Mouse (Mus musculus): ENCODE measurements around the gene Smarca1.

The Smarca1 gene

DNA sequence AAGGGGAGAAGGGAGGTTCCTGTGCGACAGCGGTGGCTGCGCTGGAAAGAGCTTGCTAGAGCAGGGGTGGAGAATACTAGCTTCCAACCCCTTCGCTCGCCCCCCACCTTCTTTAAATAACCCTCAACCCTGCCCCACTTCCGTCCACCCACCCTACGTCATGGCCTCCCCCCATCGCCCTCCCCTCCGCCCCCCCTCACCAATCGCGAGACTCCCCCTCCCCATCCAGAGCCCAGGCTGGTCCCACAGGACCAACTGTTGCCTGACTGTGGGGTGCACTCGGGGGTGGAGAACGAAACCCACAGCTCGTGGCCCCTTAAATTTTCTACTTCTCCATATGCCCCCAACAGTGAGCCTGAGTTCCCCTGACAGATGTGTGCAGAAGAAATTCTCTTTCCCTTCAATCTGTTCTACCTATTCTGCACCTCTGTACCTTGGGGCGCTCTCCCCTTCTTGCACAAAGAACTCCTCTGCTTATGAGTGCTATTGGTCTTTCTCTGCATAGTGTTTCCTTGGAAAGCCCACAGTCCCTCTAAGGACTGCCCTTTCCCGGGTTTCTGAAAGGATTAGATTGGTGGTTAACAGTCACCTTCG, at the start of gene Smarca1:
TSS of gene Smarca1 (minus strand) at position 544 of the 594 bp plus-strand sequence.
- DNase-seq (ENCODE audit: extremely low spot score, low read depth, low spot score), result no peak

DNA sequence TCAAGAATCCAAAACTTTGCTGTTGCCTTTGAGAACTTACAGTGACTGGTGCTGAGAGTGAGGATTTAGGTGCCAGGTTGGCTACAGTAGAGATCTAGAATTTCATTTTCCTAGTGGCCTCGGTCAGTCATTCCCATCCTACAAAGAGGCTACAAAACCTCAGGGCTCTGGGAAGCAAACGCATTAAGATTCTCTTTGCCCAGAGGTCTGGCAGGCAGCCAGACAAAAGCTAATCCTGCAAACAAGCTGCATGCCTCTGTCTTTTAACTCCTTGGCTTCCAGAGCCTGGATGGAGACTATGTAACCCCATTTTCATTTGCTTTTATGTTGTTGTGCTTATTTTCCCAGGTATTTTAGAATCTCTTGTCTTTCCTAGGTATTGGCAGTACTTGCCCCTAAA, 45.0 kb upstream of the Smarca1 start:
- no peak for DNase-seq (ENCODE audit: extremely low spot score, low read depth, low spot score)

DNA sequence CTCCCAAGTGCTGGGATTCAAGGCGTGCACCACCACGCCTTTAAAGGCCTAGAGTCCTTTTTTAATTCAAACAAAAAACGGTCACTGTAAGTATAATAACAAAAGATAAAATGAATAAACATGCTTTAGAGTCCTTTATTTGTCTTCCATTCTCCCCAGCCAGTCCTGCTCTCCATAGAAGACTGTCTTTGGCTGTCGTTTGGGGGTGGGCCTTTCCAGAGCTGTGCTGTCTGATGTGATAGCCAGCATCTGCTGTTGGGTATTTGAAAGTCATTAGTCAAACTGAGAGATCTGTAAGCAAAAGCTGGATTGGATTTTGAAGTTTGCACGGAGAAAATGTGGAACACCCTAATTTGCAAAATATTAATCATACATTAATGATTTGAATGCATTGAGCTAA, 44.1 kb upstream of the Smarca1 start:
- no peak for DNase-seq (ENCODE audit: extremely low spot score, low read depth, low spot score)

DNA sequence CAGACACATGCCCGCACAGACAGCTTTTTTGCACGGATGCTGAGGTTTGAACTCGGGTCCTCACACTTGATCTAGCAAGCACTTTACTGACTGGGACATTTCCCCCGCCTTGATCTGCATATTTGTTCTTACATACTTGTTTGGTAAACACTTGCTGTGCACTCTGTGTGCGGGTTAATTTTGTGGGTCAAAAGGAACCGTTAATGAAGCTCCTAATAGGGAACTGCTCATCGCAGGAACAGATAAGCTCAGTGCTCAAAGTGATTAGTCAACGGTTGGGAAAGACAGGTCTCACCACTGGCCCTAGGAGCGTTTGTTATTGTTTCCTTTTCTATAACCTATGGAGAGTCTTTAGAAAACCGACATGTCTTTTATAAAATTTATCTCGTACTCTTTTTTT, 41.6 kb upstream of the Smarca1 start:
- no peak for DNase-seq (ENCODE audit: extremely low spot score, low read depth, low spot score)

DNA sequence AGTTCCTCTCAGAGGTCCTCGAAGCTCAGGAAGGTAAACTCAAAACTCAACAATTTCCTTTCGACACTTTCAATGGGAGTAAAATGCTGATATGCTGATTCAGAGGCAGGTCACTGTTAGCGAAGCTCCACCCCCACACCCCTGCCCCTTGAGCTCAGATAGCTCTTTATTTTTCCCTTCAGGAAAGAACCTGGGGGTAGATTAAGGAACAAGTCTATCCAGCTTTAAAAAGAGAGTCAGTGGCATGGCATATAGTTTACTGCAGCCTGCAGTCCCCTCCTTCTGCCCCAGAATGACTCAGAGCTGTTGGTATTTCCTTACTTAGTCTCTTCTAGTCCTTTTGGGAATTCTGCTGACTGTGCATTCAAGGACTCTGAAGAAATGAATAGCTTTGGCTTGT, 37.7 kb upstream of the Smarca1 start:
- DNase-seq (ENCODE audit: extremely low spot score, low read depth, low spot score), result no peak

DNA sequence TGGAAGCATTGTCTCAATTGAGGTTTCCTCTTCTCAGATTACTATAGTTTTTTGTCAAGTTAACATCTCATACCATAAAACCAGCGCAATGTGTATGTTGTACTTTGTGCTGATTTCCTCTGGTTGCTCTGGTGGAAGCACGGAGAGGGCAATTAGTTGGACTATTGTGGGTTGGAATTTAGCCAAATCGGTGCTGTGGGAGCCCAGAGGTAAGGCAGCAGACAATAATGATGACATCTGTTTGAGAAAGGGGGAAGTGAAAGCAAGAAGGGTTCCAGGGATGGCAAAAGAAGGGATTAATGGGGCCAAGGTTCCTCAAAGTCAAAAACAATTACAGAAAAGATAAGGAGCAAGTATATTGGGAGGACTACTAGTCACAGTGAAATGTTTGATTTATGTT, 35.2 kb upstream of the Smarca1 start:
- no peak for DNase-seq (ENCODE audit: extremely low spot score, low read depth, low spot score)

DNA sequence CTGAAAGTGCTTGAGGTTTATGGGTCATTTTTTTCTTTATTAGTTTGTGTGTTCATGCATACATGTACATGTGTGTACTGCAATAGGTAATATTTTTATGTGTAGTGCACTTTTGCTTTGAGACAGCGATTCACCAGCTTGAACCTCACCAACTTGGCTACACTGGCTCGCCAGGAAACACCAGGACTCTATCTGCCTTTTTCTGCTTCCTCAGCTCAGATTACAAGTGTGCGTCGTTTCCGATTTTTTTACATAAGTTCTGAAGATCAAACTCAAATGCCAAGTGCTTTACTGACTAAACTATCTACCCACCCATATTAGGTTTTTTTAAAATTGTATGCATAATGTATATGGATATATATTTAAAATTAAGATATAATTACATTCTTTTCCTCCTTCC, 27.8 kb upstream of the Smarca1 start:
- no peak for DNase-seq (ENCODE audit: extremely low spot score, low read depth, low spot score)

DNA sequence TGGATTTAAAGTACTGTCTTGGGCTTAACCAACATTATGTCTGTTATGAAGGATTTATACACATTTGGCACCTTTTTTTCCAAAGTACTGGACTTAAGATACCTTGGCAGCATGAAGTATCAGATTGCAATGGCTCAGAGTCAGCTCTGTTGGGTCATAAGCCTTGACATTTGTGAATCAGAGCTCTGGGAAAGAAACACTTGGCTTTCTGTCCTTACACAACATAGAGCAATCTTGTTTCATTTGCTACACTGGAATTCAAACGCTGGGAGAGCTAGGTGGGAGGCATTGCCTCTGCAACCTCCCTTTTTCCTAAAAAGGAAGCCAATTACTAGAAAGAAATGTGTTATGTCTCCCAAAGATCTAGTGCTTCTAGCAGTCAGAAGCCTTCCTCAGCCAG, 24.1 kb upstream of the Smarca1 start:
- DNase-seq (ENCODE audit: extremely low spot score, low read depth, low spot score), result no peak

DNA sequence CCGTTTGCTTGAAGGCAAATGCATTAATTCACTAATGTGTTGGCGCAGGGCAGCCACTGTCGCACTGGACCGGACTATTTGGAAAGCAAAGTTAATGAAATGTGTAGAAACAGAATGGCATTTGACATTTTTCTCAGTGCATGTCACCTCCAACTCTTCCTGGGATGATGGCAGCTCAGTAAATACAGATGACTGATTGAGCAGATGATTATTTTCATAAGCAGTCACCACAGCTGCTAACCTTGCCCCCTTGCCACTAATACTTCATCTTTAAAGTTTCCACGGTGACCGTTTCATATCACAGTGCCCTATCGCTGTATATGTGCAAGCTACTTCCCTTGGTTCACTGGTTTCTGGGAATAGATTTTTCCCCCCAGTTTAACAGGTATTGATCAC, 20.8 kb upstream of the Smarca1 start:
- DNase-seq (ENCODE audit: extremely low spot score, low read depth, low spot score), result no peak

DNA sequence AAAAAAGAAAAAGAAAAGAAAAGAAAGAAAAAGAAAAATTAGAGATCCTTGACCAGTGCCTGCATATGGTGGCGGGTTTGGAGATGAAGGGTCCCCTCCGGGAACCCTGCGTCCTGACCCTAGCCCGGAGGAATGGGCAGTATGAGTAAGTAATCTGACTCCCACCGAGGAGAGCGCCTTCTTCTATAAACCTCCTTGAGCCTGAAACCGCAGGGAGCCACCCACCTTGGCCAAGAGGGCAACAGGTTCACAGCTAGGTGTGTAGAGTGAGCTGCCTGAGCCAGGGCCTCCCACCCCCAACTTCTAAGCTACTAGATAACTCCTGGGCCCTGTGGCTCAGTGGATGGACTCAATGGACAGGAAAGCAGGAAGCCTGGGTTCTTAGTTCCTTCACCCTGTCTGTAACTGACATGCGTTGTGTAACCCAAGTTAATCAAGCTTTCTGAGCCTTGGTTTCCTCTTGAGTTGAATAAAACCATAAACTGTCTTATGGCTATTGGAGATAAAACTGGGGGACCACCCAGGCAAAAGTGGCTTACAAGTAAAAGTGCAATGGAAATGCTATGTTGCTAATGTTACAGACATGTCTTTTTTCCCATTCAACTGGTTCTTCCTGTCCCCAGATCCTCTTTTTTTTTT, 20.2 kb upstream of the Smarca1 start:
- DNase-seq (ENCODE audit: extremely low spot score, low read depth, low spot score), result no peak

DNA sequence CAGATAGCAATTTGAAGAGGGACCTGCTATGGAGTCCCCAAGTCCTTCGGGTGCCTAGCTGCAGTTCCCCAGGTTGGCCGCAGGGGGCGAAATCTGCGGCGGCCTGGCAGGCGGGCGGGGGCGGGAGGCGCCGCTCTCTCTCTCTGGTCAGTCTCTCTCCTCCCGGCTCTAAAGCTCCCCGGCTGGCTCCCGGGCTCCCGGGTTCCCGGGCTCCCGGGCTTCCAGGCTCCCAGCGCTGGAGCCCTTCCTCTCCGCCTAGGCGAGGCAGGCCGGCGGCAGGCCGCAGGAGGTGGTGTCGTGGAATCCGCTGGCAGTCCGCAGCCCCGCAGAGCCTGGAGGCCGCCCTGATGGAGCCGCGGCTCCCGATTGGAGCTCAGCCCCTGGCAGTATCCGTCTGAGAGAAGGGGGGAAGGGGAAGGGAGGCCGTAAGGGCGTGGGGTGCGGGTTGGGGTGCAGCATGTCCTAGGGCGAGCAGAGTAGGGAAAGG, 19.6 kb upstream of the Smarca1 start, which contains the start of gene Ocrl:
TSS of gene Ocrl (plus strand) at position 82 of the 487 bp plus-strand sequence.
- DNase-seq (ENCODE audit: extremely low spot score, low read depth, low spot score), result no peak

DNA sequence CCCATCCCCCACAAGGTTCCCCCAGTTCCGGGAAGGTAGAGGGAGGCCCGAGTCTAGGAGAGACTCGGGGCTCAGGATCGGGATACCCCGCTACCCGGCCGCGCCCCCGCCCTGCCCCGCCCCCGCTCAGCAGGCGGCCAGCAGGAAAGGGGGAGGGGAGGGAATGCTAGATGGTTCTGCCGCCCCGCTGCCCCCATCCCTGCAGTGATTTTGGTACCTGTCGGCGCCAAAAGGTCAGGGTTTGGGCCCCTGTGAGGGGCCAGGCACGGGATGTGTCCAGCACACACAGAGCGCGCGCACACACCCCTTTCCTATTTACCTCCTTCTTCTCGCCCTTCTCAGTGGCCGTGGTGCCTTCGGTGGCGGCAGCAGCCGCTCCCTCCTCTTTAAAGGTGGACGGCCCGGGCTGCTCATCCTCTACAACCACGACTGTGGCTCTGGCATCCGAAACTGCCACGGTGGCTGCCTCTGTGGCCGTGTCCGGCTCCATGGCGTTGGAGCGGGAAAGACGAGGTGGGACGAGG, 805 bp downstream of the Smarca1 start:
- no peak for DNase-seq (ENCODE audit: extremely low spot score, low read depth, low spot score)

DNA sequence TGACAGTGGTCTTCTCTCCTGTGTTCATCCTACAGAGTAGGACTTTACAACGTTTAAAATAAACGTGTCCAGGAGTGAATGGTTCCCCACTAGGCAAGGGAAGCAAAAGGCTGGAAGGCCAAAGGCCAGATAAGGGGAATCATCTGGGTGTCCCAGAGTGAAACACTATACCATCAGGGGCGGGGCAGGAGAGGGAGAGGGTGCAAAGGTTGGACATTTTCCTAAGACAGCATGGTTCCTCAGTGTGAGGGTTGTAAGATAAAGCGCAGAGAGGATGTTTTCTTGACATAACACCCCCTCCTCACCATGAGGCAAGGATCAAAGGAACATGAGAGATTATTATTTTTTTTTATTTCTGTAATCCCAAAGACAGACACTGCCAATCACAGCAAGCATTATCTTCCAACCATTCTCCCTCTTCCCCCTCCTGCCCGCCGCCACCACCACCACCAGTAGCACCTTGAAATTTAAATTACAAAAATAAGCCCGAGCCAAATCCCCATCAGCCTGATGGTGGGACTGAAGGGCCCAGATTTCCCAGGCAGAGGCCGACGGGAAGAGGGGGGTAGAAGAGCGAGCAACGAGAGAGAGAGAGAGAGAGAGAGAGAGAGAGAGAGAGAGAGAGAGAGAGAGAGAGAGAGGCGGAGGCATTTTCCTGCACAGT, 1.4 kb downstream of the Smarca1 start:
- DNase-seq (ENCODE audit: extremely low spot score, low read depth, low spot score), result no peak

DNA sequence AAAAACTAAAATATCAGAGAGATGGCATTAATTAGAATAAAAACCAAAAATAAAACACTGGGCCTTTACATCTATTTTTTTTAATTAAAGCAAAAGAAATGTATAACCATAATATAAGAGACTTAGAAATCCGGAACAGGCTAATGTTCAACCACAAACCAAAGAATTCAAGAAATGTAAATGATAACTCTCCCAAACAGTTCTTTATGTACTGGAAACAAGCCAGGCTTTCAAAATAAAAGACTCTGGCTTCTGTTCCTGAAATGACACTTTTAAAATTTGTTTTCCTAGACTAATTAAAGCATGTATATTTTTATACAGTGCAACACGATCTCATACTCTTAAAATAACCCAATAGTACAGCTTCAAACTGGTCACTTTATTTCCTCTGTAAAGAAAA, 5.4 kb downstream of the Smarca1 start:
- DNase-seq (ENCODE audit: extremely low spot score, low read depth, low spot score), result no peak

DNA sequence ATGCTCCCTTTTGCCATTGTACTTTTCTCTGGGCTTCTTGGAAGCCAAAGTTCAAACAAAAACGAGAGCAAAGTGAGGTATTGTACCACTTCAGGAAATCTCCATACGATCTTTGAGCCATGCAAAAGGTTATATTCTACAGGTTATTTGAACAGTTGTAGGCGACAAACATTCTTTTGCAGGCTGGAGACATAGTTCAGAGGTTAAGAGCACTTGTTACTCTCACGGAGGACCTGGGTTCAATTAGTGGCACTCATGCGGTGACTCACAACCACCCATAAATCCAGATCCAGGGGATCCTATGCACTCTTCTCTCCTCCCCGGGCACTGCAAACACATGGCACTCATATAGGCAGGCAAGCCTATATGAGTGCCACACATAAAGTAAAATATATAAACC, 10.0 kb downstream of the Smarca1 start:
- DNase-seq (ENCODE audit: extremely low spot score, low read depth, low spot score), result no peak

DNA sequence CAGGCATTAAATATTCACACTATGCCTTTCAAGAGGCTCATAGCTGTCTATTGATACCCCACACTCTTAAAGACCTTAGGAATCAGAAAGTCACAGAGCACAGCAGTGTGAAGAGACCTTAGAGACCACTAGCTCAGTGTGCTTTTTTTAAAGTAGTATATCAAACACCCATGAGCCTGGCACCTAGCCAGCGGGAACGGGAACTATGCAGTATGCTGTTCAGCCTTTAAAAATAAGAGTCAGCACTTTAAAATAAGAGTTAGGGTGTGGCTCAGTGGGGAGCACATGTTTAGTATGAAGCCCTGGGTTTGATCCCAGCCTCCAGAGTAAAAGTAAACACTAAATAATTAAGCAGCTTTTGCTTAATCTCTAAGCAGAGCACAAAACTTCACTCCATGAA, 12.7 kb downstream of the Smarca1 start:
- no peak for DNase-seq (ENCODE audit: extremely low spot score, low read depth, low spot score)

DNA sequence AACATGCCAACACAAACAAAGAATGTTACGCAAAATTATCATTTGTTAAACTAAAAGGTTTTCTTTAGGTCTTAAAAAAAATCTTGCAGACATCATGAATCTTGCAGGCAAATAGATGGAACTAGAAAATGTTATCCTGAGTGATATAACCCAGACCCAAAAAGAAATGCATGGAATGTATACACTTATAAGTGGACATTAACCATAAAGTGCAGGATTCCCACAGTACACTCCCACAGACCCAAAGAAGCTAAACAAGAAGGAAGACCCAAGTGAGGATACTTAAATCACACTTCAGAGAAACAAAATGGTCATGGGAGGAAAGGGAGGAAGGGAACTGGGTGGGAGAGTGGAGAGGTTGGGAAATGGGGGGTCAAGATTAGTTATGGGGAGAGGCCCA, 34.2 kb downstream of the Smarca1 start:
- DNase-seq (ENCODE audit: extremely low spot score, low read depth, low spot score), result no peak

DNA sequence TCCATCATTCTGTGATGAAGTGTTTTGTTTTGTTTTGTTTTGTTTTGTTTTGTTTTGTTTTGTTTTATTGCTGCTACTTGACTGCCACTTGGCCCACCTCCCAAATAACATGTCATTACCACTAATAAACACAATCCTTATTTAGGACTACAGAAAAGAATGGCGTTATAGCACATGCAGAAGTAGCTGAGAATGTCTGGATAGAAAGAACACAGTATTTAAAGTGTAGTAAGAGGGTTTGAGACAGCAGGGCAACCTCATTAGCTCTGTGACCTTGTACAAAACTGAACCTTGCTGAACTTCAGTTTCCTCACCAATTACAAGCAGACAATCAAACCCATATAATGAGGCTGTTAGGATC, 57.0 kb downstream of the Smarca1 start:
- no peak for DNase-seq (ENCODE audit: extremely low spot score, low read depth, low spot score)

DNA sequence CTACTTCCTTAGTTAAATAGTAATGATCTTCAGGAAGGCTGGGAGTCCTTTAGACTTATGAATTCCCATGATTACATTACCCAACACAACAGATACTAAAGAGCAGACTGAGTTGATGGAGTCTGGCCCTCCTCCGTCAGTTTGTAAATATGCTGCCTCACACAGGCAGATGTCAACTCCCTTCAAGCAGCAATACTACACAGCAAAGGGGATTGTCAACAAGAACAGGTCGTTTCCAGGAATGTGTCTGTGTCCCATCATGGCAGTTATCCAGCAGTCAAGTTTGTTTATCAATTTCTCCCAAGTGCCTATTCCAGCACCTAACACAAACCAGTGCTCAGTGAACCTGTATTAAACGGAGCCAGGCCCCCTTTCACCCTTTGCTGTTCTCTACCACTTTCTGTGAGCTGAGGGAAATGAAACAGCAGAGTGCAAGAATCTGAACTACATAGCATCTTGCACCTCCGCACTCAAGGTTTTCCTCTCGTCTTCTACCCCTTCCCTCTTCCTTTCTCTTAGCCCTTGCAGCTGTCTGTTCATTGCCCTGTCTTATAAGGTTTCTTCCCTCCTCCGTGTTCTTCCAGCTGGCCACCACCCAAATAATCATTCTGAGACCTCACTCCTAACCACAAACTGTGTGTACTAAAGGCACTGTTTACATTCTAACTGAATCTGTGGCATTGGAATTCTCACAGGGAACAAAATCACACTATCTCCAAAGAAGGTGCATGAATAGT, 57.5 kb downstream of the Smarca1 start:
- DNase-seq (ENCODE audit: extremely low spot score, low read depth, low spot score), result no peak

DNA sequence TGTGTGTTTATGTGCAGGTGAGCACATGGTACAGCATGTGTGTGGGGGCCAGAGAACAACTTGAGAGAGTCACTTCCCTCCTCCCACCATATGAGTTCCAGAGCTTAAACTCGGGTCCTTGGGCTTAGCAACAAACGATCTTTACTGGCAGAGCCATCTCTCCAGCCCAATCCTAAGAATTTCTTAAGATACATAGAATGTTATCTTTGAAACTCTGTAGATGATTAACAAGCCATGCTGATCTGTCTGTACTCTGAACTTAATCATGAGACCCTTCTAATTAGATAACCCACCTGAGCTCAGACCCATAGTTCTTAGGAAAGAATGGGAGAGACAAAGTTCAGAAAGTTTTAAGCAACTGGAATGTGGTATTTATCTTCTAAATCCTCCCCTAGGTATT, 59.3 kb downstream of the Smarca1 start:
- no peak for DNase-seq (ENCODE audit: extremely low spot score, low read depth, low spot score)

DNA sequence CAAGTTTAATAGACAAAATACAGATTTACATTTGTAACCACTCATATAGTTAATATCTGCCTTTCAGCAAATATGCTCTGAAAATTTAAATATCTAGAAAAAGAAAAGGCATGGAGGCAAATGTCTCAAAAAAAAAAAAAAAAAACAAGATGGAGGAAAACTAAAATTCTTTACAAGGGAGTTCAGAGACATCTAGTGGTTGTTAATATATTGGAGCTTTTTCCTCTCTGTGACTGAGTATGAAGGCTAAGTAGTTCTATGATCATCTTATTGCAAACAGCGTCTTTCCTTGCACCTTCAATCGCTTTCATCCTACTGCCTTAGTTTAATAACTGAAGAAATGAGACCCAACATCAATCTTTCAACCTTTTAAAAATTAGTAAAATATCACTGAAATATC, 72.2 kb downstream of the Smarca1 start:
- DNase-seq (ENCODE audit: extremely low spot score, low read depth, low spot score), result no peak

DNA sequence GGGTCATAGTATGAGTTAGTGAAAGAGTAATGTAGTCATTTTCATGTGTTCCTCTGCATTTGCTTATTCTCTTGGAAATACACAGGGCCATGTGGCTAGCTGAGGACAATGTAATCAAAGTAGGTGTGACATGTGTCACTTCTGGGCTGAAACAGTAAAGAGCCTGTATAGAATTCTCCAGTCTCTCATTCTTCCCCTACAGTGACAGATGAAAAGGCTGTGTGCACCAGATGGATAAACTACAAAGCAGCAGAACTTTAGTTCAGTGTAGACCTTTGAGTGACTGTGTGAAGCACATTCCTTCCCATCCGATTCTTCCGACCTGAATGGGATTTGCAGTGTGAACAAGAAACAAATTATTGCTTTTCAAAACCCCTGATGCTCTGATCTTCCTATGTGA, 84.1 kb downstream of the Smarca1 start:
- DNase-seq (ENCODE audit: extremely low spot score, low read depth, low spot score), result no peak
